Mouse (Mus musculus): ENCODE measurements at regions not wholly inside any gene's neighbourhood (a gene's known extent, or its start where the extent isn't known, plus 50 kb on each side); places are given as distances from the start of the nearest gene placed in this dataset.

GRCm38 (mm10) chr15:27132761-27133160 is 237.4 kb upstream of the Fbxl7 start:
- no peak for DNase-seq (ENCODE audit: inconsistent ontology term)

DNA sequence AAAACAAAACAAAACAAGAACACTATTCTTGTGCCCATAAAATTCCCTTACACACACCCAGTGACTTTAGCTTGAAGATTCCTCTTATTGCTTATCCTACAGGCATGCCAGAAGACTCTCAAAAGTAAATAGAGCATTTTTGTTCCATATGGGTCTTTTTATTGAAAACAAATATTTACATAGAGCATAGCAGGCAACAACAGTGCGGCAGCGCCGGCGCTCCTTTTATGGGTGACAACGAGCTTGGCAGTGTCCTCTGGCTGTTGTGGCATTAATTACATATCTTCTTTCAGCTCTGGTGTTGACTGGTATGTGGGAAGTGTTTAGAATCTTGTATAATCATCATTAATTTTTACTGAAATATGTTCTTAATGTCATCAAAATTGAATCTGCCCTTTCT is 242.2 kb upstream of the Fbxl7 start:
- no peak for DNase-seq (ENCODE audit: inconsistent ontology term)

- DNase-seq (ENCODE audit: inconsistent ontology term): no peak
Measured at GRCm38 (mm10) chr15:27145860-27146259, 250.5 kb upstream of the Fbxl7 start.

DNA sequence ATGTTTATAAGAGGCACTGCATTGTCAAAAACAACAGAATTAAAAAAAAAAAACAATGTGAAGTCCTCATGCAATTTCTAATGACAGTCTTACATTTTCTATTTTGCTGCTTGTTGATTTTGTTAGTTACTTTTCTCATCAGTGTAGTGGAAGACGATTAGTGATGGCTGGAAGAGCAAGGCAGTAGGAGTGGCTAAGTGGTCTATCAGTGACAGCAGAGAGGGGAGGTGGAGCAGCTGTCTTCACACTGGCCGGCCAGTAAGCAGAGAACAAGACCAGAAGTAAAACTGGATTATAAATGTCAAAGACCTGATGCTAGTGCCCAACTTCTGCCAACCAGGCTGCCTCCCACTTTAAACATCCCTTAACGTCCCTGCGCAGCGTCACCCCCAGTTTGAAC is 265.6 kb upstream of the Fbxl7 start:
- DNase-seq (ENCODE audit: inconsistent ontology term): no peak

- no peak for DNase-seq (ENCODE audit: inconsistent ontology term)
Measured at GRCm38 (mm10) chr15:27167484-27167883, 272.1 kb upstream of the Fbxl7 start.

- no peak for DNase-seq (ENCODE audit: inconsistent ontology term)
Measured at GRCm38 (mm10) chr15:27169846-27170245, 274.5 kb upstream of the Fbxl7 start.

GRCm38 (mm10) chr15:27173506-27173905 is 278.1 kb upstream of the Fbxl7 start:
- DNase-seq (ENCODE audit: inconsistent ontology term): peak; percentile 23

DNA sequence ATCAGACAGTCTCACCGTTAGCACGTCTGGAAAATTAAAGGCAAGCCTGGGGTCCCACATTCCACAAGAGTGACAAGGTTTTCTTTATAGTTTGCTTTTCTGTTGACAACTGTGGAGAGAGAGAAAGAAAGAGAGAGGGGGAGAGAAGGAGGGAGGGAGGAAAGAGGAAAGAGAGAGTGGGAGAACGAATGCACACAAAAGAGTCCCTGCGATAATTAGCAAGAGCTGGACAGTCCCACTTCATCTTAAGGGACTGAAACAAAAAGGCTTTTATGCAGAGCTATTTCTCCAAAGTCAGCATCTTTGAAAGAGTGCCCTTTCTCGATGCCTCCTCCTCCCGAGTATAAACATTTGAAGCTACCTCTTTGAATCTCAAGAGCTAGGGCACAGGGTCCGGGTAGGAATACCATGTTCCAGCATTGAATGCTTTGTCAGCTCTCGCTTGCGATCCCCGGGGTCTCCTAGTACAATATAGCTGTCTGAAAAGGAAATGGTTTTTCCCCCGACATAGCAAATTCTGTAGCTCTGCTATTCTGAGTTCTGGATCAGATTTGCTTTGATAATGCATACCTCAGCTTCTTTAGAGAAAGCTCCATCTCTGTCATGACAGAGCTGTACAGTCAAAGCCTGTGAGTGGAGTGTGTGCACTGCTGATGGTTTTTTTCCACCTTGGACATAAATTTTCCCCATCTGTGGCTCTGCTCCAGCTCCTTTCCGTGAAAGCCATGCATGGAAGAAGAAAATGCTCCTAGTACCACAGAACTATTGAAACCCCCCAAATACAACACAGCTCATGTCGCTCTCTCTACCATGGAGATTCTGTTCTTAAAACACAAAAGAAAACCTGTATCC is 282.9 kb upstream of the Fbxl7 start:
- DNase-seq (ENCODE audit: inconsistent ontology term): no peak

GRCm38 (mm10) chr15:27189699-27190098 is 276.8 kb upstream of the Ank start:
- DNase-seq (ENCODE audit: inconsistent ontology term): no peak

DNA sequence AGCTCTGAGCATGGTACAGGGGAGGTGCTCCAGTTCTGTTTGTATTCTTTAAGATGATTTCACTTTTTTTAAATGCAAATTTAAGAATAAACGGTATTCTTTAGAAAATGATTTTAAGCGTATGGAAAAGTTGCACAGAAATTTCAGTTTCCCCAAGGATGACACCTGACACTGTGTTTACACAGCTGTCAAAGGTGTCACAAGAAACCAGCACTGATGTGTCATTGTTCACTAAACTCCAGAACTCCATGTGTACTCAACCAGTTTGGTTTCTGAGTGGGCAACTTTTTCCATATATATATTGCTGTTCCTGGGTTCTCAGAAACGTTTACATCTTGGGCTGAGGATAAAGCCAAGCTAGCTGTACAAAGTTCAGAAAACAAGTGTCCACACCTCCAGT is 265.0 kb upstream of the Ank start:
- DNase-seq (ENCODE audit: inconsistent ontology term): no peak

DNA sequence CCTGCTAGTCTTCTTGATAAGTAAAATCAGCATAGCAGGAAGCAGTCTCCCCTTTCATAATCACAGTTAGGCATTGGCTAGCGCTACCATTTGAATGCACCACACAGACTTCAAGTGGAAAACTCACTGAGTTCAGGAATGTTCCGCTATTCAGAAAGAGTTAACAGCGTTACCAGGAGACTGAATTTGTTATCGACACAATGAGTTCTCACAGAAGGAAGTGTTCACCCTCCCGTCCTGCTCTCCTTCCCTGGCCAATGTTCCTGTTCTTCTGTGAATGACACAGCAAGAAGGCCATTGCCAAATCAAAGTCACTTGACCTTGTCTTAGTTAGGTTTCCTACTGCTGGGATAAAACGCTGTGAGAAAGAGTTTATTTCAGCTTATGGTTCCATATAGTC is 261.6 kb upstream of the Ank start:
- no peak for DNase-seq (ENCODE audit: inconsistent ontology term)

DNA sequence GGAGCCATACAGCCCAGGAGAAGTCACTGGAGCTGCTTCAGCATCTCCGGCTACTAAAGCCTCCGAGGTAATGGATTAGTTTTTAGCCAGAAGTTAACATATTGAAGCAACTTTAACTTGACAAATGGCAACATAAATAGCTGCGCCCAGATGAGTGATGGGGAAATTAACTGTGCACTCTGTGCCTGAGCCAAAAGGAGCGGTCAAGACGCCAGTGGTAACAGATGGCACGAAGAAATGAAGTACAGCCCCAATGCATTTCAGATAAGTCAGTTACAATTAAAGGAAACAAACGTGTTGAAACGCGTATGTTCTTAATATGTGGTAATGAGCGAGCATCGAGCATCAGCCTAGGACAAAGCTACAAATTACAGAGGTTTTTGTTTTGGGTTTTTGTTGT is 259.0 kb upstream of the Ank start:
- DNase-seq (ENCODE audit: inconsistent ontology term): no peak

DNA sequence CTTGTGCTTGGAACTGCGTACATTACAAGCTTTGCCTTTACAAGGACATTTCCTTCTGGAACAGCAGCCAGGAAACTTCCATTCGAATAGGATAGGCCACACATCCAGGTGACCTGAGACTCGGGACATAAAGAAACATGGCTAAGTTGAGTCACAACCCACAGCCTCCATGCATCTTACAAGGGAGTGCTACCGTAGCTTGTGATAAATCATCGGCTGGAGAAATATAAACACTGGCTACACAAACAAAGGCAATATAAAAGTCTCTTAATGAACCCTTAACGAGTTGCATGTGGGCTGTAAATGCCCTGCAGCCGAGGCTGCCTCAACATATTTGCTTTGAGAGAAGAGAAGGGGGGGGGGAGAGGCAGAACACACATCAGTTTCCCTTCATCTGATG is 250.1 kb upstream of the Ank start:
- no peak for DNase-seq (ENCODE audit: inconsistent ontology term)

DNA sequence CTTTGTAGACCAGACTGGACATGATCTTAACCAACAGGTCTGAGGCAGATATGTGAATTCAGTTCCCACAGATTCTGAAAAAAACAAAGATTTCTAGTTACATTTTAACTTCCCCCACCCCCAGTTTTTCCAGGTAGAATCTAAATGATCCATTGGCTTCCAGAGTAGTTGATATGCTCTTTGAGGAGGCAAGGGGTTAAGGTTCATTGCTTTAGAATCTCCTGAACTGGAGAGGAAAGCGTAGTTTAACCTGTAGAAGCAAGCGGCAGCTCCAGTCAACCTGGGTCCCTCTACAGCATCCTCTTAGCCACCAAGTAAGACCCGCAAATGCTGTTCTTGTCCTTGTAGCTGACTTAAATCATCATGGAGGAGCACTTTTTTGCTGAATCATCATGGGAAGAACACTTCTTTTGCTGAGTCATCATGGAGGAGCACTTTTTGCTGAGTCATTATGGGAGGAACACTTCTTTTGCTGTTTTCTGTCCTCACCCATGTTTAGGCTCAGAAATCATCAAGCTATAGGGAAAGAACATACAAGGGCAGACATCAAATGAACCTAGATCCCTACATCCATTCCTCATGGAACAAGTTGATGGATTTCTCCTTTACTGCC is 247.2 kb upstream of the Ank start:
- no peak for DNase-seq (ENCODE audit: inconsistent ontology term)

GRCm38 (mm10) chr15:27223610-27224511 is 242.6 kb upstream of the Ank start:
- DNase-seq (ENCODE audit: inconsistent ontology term): no peak

GRCm38 (mm10) chr15:27224512-27224850 is 242.0 kb upstream of the Ank start:
- no peak for DNase-seq (ENCODE audit: inconsistent ontology term)

GRCm38 (mm10) chr15:27232804-27233203 is 233.7 kb upstream of the Ank start:
- peak; percentile 4 for DNase-seq (ENCODE audit: inconsistent ontology term)

- peak; percentile 41 for DNase-seq (ENCODE audit: inconsistent ontology term)
Measured at GRCm38 (mm10) chr15:27234770-27235169, 231.7 kb upstream of the Ank start.

GRCm38 (mm10) chr15:27238301-27238700 is 228.2 kb upstream of the Ank start:
- no peak for DNase-seq (ENCODE audit: inconsistent ontology term)

DNA sequence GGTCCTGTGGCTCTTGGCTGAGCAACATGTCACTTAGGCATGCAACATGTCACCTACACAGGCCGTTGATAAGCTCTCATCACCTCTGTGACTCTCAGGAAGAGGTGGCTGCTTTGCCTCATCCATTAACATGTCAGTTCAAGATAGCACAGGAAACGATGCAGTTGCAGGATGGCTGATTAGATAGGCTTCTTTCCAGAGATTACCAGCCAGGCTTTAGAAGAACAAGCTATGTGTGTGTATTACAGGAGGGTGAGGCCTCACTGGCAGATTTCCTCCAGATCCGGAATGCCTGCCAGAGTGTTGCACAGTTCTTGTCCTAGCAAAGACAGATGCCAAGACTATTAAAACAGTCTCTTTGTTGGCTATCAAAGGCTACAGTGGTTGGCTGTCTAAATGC is 220.2 kb upstream of the Ank start:
- DNase-seq (ENCODE audit: inconsistent ontology term): peak; percentile 22

DNA sequence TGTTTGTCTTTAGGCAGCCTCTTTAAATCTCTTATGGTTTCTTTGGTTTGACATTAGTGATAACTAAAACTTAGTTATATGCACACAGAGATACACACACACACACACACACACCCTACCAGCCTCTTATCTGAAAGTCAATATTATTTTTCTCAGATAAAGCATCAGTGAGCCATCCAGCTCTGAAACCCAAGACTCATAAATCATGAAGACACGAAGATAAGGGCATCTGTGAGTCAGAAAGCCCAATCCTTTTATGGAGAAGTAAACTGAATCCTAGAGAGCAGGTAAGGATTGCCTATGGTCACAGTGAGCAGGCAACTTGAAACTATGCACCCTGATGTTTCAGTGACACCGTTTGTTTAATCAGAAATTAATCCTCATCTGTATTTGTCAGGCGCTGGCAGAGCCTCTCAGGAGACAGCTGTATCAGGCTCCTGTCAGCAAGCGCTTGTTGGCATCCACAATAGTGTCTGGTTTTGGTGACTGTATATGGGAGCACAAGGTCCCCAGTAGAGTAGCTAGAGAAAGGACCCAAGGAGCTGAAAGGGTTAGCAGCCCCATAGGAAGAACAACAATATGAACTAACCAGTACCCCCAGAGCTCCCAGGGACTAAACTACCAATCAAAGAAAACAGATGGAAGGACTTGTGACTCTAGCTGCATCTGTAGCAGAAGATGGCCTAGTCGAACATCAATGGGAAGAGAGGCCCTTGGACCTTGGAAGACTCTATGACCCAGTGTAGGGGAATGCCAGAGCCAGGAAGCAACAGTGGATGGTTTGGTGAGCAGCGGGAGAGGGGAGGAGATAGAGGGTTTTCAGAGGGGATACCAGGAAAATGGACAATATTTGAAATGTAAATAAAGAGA is 207.3 kb upstream of the Ank start:
- DNase-seq (ENCODE audit: inconsistent ontology term): no peak

- no peak for DNase-seq (ENCODE audit: inconsistent ontology term)
Measured at GRCm38 (mm10) chr15:27259854-27260191, 206.7 kb upstream of the Ank start.
